Mouse (Mus musculus): ENCODE measurements around the gene Sorbs1. TPM values are rescaled to one million over a fixed set of nuclear protein-coding genes. Genes with fewer than 3 reads are reported as not detected.

Gene Sorbs1
- polyA plus RNA-seq, 1 experiment, result 79.3 TPM

- DNase-seq, result no peak
- H3K27me3 ChIP-seq (ENCODE audit: control insufficient read depth, insufficient read depth, low read length), result no peaks in the 10 kb centered on the region
- H3K4me3 ChIP-seq (replicated peaks; ENCODE audit: insufficient read depth, low read depth, low read length), result no peak overlapping the region
- TF ChIP-seq POLR2A (IDR thresholded peaks at IDR 0.05; ENCODE audit: borderline replicate concordance, insufficient read depth, low read length) (no peak), CTCF (IDR thresholded peaks at IDR 0.05; ENCODE audit: borderline replicate concordance, insufficient read depth, low read depth, low read length) (no peak)
- 78% methylated on average over 11 of the region's 11 CpGs for WGBS
- H3K4me1 ChIP-seq (ENCODE audit: control insufficient read depth, insufficient read depth, low read length), result peaks cover 22% of the 10 kb centered on the region
- no peak overlapping the region for H3K27ac ChIP-seq (ENCODE audit: insufficient read depth, low read length)
Observed at GRCm38 (mm10) chr19:40499940-40500737, 13.4 kb downstream of the Sorbs1 start.

DNA sequence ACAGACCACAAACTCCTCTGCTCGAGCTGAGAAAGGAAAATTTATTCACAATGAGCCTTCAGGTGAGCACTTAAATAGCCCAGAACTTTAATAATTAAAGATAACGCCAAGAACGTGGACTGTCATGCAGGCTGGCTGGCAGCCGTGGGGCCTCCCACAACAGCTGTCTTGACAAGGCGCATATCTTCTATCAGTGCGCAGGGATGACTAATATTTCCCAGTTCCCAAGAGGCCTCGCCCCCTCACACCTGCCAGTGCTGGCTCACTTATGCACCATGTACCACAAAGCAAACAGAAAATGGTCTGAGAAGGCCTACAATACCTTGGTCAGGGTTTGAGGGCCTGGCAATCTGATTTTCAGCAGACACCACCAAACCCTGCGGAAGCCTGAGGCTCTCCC is 14.4 kb downstream of the Sorbs1 start:
- H3K4me3 ChIP-seq (replicated peaks; ENCODE audit: insufficient read depth, low read depth, low read length), result no peak overlapping the region
- DNase-seq, result no peak
- 70% methylated on average over 8 of the region's 8 CpGs for WGBS
- H3K27ac ChIP-seq (ENCODE audit: insufficient read depth, low read length), result no peak overlapping the region
- TF ChIP-seq POLR2A (IDR thresholded peaks at IDR 0.05; ENCODE audit: borderline replicate concordance, insufficient read depth, low read length), result no peak
- no peak for TF ChIP-seq CTCF (IDR thresholded peaks at IDR 0.05; ENCODE audit: borderline replicate concordance, insufficient read depth, low read depth, low read length)
- H3K27me3 ChIP-seq (ENCODE audit: control insufficient read depth, insufficient read depth, low read length), result no peaks in the 10 kb centered on the region
- H3K4me1 ChIP-seq (ENCODE audit: control insufficient read depth, insufficient read depth, low read length), result peaks cover 22% of the 10 kb centered on the region

DNA sequence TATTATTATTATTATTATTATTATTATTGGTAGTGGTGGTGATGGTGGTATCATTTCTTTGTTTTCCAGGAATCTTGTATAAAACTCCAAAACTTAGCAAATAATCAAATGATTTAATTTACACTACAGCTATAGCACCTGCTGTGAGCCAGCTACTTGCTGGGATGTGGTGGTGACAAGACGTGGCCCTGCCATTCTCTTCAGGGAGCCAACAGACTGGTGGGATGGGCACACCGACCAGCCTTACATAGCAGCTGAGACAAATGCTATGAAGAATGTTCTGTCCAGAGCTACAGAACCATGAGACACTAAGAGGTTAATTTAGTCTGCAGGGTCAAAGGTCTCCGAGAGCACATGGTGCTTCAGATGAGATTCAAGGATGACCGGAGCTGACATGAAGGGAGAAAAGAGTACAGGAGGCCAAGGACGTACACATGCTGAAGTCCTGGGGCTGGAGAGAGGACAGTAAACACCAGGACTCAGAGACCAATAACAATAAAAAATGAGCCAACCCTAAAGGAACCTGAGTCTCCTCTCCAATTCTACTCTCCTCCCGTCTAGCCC is 15.3 kb downstream of the Sorbs1 start:
- TF ChIP-seq POLR2A (IDR thresholded peaks at IDR 0.05; ENCODE audit: borderline replicate concordance, insufficient read depth, low read length) (no peak), CTCF (IDR thresholded peaks at IDR 0.05; ENCODE audit: borderline replicate concordance, insufficient read depth, low read depth, low read length) (no peak)
- Histone ChIP-seq H3K4me1 (ENCODE audit: control insufficient read depth, insufficient read depth, low read length) (peaks cover 22% of the 10 kb centered on the region), H3K27me3 (ENCODE audit: control insufficient read depth, insufficient read depth, low read length) (no peaks in the 10 kb centered on the region), H3K4me3 (replicated peaks; ENCODE audit: insufficient read depth, low read depth, low read length) (no peak overlapping the region), H3K27ac (ENCODE audit: insufficient read depth, low read length) (no peak overlapping the region)
- no peak for DNase-seq
- WGBS, result 57% methylated on average over 6 of the region's 6 CpGs

GRCm38 (mm10) chr19:40496509-40497267 is 16.9 kb downstream of the Sorbs1 start:
- WGBS, result 90% methylated on average over 11 of the region's 11 CpGs

GRCm38 (mm10) chr19:40496071-40496470 is 17.5 kb downstream of the Sorbs1 start:
- no peak overlapping the region for H3K4me3 ChIP-seq (replicated peaks; ENCODE audit: insufficient read depth, low read depth, low read length)
- 87% methylated on average over 4 of the region's 4 CpGs for WGBS
- no peak overlapping the region for H3K27ac ChIP-seq (ENCODE audit: insufficient read depth, low read length)
- TF ChIP-seq POLR2A (IDR thresholded peaks at IDR 0.05; ENCODE audit: borderline replicate concordance, insufficient read depth, low read length) (no peak), CTCF (IDR thresholded peaks at IDR 0.05; ENCODE audit: borderline replicate concordance, insufficient read depth, low read depth, low read length) (no peak)
- peaks cover 22% of the 10 kb centered on the region for H3K4me1 ChIP-seq (ENCODE audit: control insufficient read depth, insufficient read depth, low read length)
- H3K27me3 ChIP-seq (ENCODE audit: control insufficient read depth, insufficient read depth, low read length), result no peaks in the 10 kb centered on the region
- no peak for DNase-seq

More at GRCm38 (mm10) chr19:40496509-40497267, 16.9 kb downstream of the Sorbs1 start:
- Histone ChIP-seq H3K27ac (ENCODE audit: insufficient read depth, low read length) (no peak overlapping the region), H3K27me3 (ENCODE audit: control insufficient read depth, insufficient read depth, low read length) (no peaks in the 10 kb centered on the region), H3K4me3 (replicated peaks; ENCODE audit: insufficient read depth, low read depth, low read length) (no peak overlapping the region), H3K4me1 (ENCODE audit: control insufficient read depth, insufficient read depth, low read length) (peaks cover 22% of the 10 kb centered on the region)
- TF ChIP-seq CTCF (IDR thresholded peaks at IDR 0.05; ENCODE audit: borderline replicate concordance, insufficient read depth, low read depth, low read length) (no peak), POLR2A (IDR thresholded peaks at IDR 0.05; ENCODE audit: borderline replicate concordance, insufficient read depth, low read length) (no peak)
- no peak for DNase-seq

GRCm38 (mm10) chr19:40492902-40493301 is 20.7 kb downstream of the Sorbs1 start:
- DNase-seq, result no peak
- Histone ChIP-seq H3K27ac (ENCODE audit: insufficient read depth, low read length) (no peak overlapping the region), H3K4me1 (ENCODE audit: control insufficient read depth, insufficient read depth, low read length) (peaks cover 22% of the 10 kb centered on the region), H3K4me3 (replicated peaks; ENCODE audit: insufficient read depth, low read depth, low read length) (no peak overlapping the region), H3K27me3 (ENCODE audit: control insufficient read depth, insufficient read depth, low read length) (no peaks in the 10 kb centered on the region)
- WGBS, result 76% methylated on average over 9 of the region's 9 CpGs
- no peak for TF ChIP-seq POLR2A (IDR thresholded peaks at IDR 0.05; ENCODE audit: borderline replicate concordance, insufficient read depth, low read length)
- no peak for TF ChIP-seq CTCF (IDR thresholded peaks at IDR 0.05; ENCODE audit: borderline replicate concordance, insufficient read depth, low read depth, low read length)

GRCm38 (mm10) chr19:40491442-40491841 is 22.1 kb downstream of the Sorbs1 start:
- no peak overlapping the region for H3K4me3 ChIP-seq (replicated peaks; ENCODE audit: insufficient read depth, low read depth, low read length)
- TF ChIP-seq CTCF (IDR thresholded peaks at IDR 0.05; ENCODE audit: borderline replicate concordance, insufficient read depth, low read depth, low read length) (no peak), POLR2A (IDR thresholded peaks at IDR 0.05; ENCODE audit: borderline replicate concordance, insufficient read depth, low read length) (no peak)
- no peaks in the 10 kb centered on the region for H3K27me3 ChIP-seq (ENCODE audit: control insufficient read depth, insufficient read depth, low read length)
- no peak overlapping the region for H3K27ac ChIP-seq (ENCODE audit: insufficient read depth, low read length)
- 98% methylated on average over 2 of the region's 2 CpGs for WGBS
- peaks cover 18% of the 10 kb centered on the region for H3K4me1 ChIP-seq (ENCODE audit: control insufficient read depth, insufficient read depth, low read length)
- DNase-seq, result no peak

All from cerebellum, adult 2 months (tissue).